Mouse (Mus musculus): ENCODE measurements around the gene Adcy2. TPM values are rescaled to one million over a fixed set of nuclear protein-coding genes. Genes with fewer than 3 reads are reported as not detected.

Gene Adcy2
- total RNA-seq, 2 experiments from 2014 or later, result 1.0 to 1.3 TPM

- DNase-seq, result no peak
Measured at GRCm38 (mm10) chr13:68960513-68960912, 38.8 kb downstream of the Adcy2 start.

GRCm38 (mm10) chr13:68959406-68959805 lies 39.9 kb downstream of the Adcy2 start:
- no peak for DNase-seq

- no peak for DNase-seq
Measured at GRCm38 (mm10) chr13:68942735-68943134, 56.6 kb downstream of the Adcy2 start.

- DNase-seq, result no peak
Measured at GRCm38 (mm10) chr13:68941429-68941828, 57.9 kb downstream of the Adcy2 start.

- no peak for DNase-seq
Measured at GRCm38 (mm10) chr13:68932283-68932647, 67.1 kb downstream of the Adcy2 start.

GRCm38 (mm10) chr13:68931602-68932282 lies 67.6 kb downstream of the Adcy2 start:
- no peak for DNase-seq

- no peak for DNase-seq
Measured at GRCm38 (mm10) chr13:68928469-68928868, 70.9 kb downstream of the Adcy2 start.

GRCm38 (mm10) chr13:68913666-68914288 lies 85.6 kb downstream of the Adcy2 start:
- no peak for DNase-seq

- DNase-seq, result no peak
Measured at GRCm38 (mm10) chr13:68906667-68907066, 92.7 kb downstream of the Adcy2 start.

GRCm38 (mm10) chr13:68902708-68903107 lies 96.6 kb downstream of the Adcy2 start:
- no peak for DNase-seq

- DNase-seq, result no peak
Measured at GRCm38 (mm10) chr13:68889929-68890593, 109.3 kb downstream of the Adcy2 start.

- no peak for DNase-seq
Measured at GRCm38 (mm10) chr13:68868776-68869175, 130.6 kb downstream of the Adcy2 start.

GRCm38 (mm10) chr13:68867940-68868655 lies 131.2 kb downstream of the Adcy2 start:
- no peak for DNase-seq

GRCm38 (mm10) chr13:68860036-68860435 lies 139.3 kb downstream of the Adcy2 start:
- no peak for DNase-seq

- no peak for DNase-seq
Measured at GRCm38 (mm10) chr13:68848265-68848664, 151.1 kb downstream of the Adcy2 start.

GRCm38 (mm10) chr13:68839517-68839916 lies 159.8 kb downstream of the Adcy2 start:
- DNase-seq, result no peak

GRCm38 (mm10) chr13:68836183-68836582 lies 163.2 kb downstream of the Adcy2 start:
- DNase-seq, result no peak

- no peak for DNase-seq
Measured at GRCm38 (mm10) chr13:68835424-68836045, 163.8 kb downstream of the Adcy2 start.

GRCm38 (mm10) chr13:68832141-68832540 lies 167.2 kb downstream of the Adcy2 start:
- no peak for DNase-seq

- DNase-seq, result no peak
Measured at GRCm38 (mm10) chr13:68830030-68830759, 169.1 kb downstream of the Adcy2 start.

GRCm38 (mm10) chr13:68828441-68828840 lies 170.9 kb downstream of the Adcy2 start:
- DNase-seq, result no peak

- DNase-seq, result no peak
Measured at GRCm38 (mm10) chr13:68826461-68826860, 172.9 kb downstream of the Adcy2 start.
